ENCODE assay signal across 12 mouse cellular contexts in the genomic region with DNA sequence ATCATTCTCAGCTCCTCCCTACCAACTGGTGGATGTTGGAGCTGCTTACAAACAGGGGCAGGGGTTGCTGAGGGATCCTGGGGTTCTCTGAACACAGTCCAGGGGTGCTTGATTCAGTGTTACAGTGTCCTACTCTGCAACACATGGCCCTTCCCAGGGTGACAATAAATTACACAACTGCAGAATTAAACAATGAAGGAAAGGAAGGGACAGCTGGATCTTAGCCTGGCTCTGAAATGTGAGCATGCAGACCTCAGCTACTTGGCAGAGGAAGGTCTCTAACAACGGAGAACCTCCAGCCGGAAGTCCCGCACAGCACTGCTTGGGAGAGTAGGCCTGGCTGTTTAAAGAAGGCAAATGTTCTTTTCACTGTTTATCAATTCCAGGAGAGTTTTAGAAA. TPM values are rescaled to one million over a fixed set of nuclear protein-coding genes. Genes with fewer than 3 reads are reported as not detected.
DNase-seq lines count a peak whose midpoint lies in the region; ATAC-seq lines count a peak whose summit lies in the region.
"Had no signal": no experiment of that assay in that cellular context is flagged by ENCODE, and none has a peak within 500 bp of the region (broad histone marks: within the 10 kb centered on the region; RNA-seq: fewer than 3 reads in every experiment).

No protein-coding gene starts in this region.

- WGBS in heart, embryonic 15.5 days: 71% methylated on average over 3 of the region's 3 CpGs
- 63% methylated on average over 3 of the region's 3 CpGs for WGBS in forebrain, embryonic 15.5 days
- WGBS in limb, embryonic 15.5 days: 44% methylated on average over 3 of the region's 3 CpGs

- no peak overlapping the region for H3K9ac ChIP-seq in heart, embryonic 15.5 days
- H3K9ac ChIP-seq in forebrain, embryonic 15.5 days (replicated peaks): no peak overlapping the region
- no peak overlapping the region for H3K9ac ChIP-seq in limb, embryonic 15.5 days
- H3K9ac ChIP-seq: lung, embryonic 15.5 days had no signal

- no peak for DNase-seq in heart, postnatal 36 days
- DNase-seq in adipocyte (ENCODE audit: low spot score): peak; percentile 77
- no peak for DNase-seq in adrenal gland, adult 18-20 months (ENCODE audit: low spot score in 2 of 2)
- DNase-seq in urinary bladder, adult 18-20 months (ENCODE audit: low spot score in 2 of 2): no peak
- DNase-seq: cerebellum, postnatal 10 days; right cerebral cortex, postnatal 14 days had no signal

- intact Hi-C loops in heart, postnatal 36 days (cut with DNase I): no loop called here

- 0 out of 2 replicates have a peak overlapping the region, but pooled peaks have one; percentile 9 for H3K27ac ChIP-seq in heart, embryonic 15.5 days
- peak overlapping the region; percentile 32; the same call in 1 of the 2 replicates for H3K27ac ChIP-seq in forebrain, embryonic 15.5 days (replicated peaks)
- 0 out of 2 replicates have a peak overlapping the region, but pooled peaks have one; percentile 11 for H3K27ac ChIP-seq in limb, embryonic 15.5 days
- H3K27ac ChIP-seq: lung, embryonic 15.5 days had no signal

- H3K4me1 ChIP-seq in heart, embryonic 15.5 days (replicated peaks): no peaks in the 10 kb centered on the region
- peaks cover 54% of the 10 kb centered on the region for H3K4me1 ChIP-seq in forebrain, embryonic 15.5 days
- H3K4me1 ChIP-seq in limb, embryonic 15.5 days: peaks cover 6% of the 10 kb centered on the region; the same call in 1 of the 2 replicates
- H3K4me1 ChIP-seq: lung, embryonic 15.5 days had no signal

- H3K9me3 ChIP-seq in heart, embryonic 15.5 days (replicated peaks): no peaks in the 10 kb centered on the region
- no peaks in the 10 kb centered on the region for H3K9me3 ChIP-seq in forebrain, embryonic 15.5 days
- no peaks in the 10 kb centered on the region for H3K9me3 ChIP-seq in limb, embryonic 15.5 days
- H3K9me3 ChIP-seq: lung, embryonic 15.5 days had no signal

- no peak overlapping the region for H3K4me2 ChIP-seq in heart, embryonic 15.5 days
- no peak overlapping the region for H3K4me2 ChIP-seq in forebrain, embryonic 15.5 days (replicated peaks)
- H3K4me2 ChIP-seq in limb, embryonic 15.5 days: no peak overlapping the region
- H3K4me2 ChIP-seq: lung, embryonic 15.5 days had no signal

- no peaks in the 10 kb centered on the region for H3K36me3 ChIP-seq in heart, embryonic 15.5 days
- H3K36me3 ChIP-seq in forebrain, embryonic 15.5 days: no peaks in the 10 kb centered on the region; the same call in 1 of the 2 replicates
- H3K36me3 ChIP-seq in limb, embryonic 15.5 days: no peaks in the 10 kb centered on the region
- H3K36me3 ChIP-seq: lung, embryonic 15.5 days had no signal

- H3K4me3 ChIP-seq in heart, embryonic 15.5 days: no peak overlapping the region
- no peak overlapping the region for H3K4me3 ChIP-seq in forebrain, embryonic 15.5 days
- no peak overlapping the region for H3K4me3 ChIP-seq in limb, embryonic 15.5 days
- H3K4me3 ChIP-seq: lung, embryonic 15.5 days had no signal

- no peak for ATAC-seq in heart, embryonic 15.5 days (replicated peaks; ENCODE audit: insufficient number of reproducible peaks, insufficient read depth, low FRiP score, low read depth)
- ATAC-seq in forebrain, embryonic 15.5 days (replicated peaks): 0 out of 2 replicates have a peak, but pooled peaks have one; percentile 44
- no peak for ATAC-seq in limb, embryonic 15.5 days (ENCODE audit: insufficient number of reproducible peaks, low FRiP score, low TSS enrichment, low read depth)
- ATAC-seq: activated CD4-positive, CD25-positive, alpha-beta regulatory T cell, adult 4 months had no signal

- H3K27me3 ChIP-seq in heart, embryonic 15.5 days: no peaks in the 10 kb centered on the region
- no peaks in the 10 kb centered on the region for H3K27me3 ChIP-seq in forebrain, embryonic 15.5 days
- no peaks in the 10 kb centered on the region for H3K27me3 ChIP-seq in limb, embryonic 15.5 days
- H3K27me3 ChIP-seq: lung, embryonic 15.5 days had no signal

RNA-seq across cellular contexts. Expression of gene Gnao1, which starts 20.9 kb away (rescaled TPM):
- 11.0 and 13.0 TPM in 2 replicates for polyA plus RNA-seq in heart, embryonic 15.5 days (2015; fragmentation: Nextera tagmentation; extraction: Ambion mirVana)
- 10 to 100 TPM; 26.6 to 27.0 TPM for total RNA-seq in heart, postnatal 36 days (2021)
- polyA plus RNA-seq in forebrain, embryonic 15.5 days (2015; fragmentation: Nextera tagmentation; extraction: Ambion mirVana): 167 and 173 TPM in 2 replicates
- 3.0 and 3.4 TPM in 2 replicates for polyA plus RNA-seq in limb, embryonic 15.5 days (2015; fragmentation: Nextera tagmentation; extraction: Ambion mirVana)
- 10 to 100 TPM; 32.5 to 52.8 TPM for total RNA-seq in adrenal gland, adult 18-20 months (2021)
- total RNA-seq: hematopoietic stem cell, adult 5-6 weeks had no signal

Comparison
In these comparisons a context has a peak if more than half of its experiments do, and no peak if none do; other contexts are left out.
1. RNA of gene Gnao1, which starts 20.9 kb away (polyA plus RNA-seq): 167 to 173 TPM in forebrain, embryonic 15.5 days; 11.0 to 13.0 TPM in heart, embryonic 15.5 days and 3.0 to 3.4 TPM in limb, embryonic 15.5 days; every median in the first group is over 10 times any median in the second.
2. Peak in every context shown above with its lines, with median percentiles within 50 percentile points of each other: H3K27ac ChIP-seq.